Mouse (Mus musculus) adrenal gland, adult 10 weeks (tissue): ENCODE measurements around the gene Olfr1061. TPM values are rescaled to one million over a fixed set of nuclear protein-coding genes. Genes with fewer than 3 reads are reported as not detected.

ENCODE experiments used
- polyA plus RNA-seq: library from polyadenylated mRNA; stranded (reverse); fragments of 350-450 nt; fragmentation: Illumina TruSeq; extraction: RNeasy Lipid Tissue Mini Kit (QIAGEN cat#74804); gene quantifications from one replicate; pipeline ENCODE4 v1.2.3, GENCODE M21; 2014; ENCODE audit warnings: low read depth, low replicate concordance

Olfr1061 gene
- polyA plus RNA-seq: not detected

DNA sequence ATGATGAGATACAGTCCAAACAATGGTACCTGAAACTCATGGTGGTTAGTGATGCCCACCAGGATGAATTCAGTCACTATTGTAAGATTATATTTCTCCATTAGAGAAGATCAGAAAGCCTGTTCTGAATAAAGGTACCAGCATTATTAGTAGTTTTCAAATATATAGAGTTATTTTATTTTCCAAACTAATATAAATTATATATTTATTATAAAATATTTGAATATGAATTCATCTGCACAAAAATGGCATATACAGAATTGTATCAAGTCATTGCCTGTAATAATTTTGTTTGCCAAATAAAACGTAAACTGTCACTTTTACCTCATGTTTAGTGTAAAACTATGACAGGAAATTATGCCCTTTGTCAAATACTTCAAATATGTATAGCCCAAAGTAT is at the start of gene Olfr1061:
Olfr1061 (minus strand) TSS at position 101 of the 400 bp plus-strand sequence.

GRCm38 (mm10) chr2:86456169-86456568 is 42.3 kb upstream of the Olfr1061 start, which contains the start of gene Olfr1066:
Olfr1066 (minus strand) TSS chr2:86456269.

GRCm38 (mm10) chr2:86450491-86450890 is 36.6 kb upstream of the Olfr1061 start, which contains the start of gene Olfr1065:
Olfr1065 (minus strand) TSS chr2:86450591.

GRCm38 (mm10) chr2:86426649-86427048 is 12.8 kb upstream of the Olfr1061 start, which contains the start of gene Olfr1062:
Olfr1062 (minus strand) TSS chr2:86426749.

DNA sequence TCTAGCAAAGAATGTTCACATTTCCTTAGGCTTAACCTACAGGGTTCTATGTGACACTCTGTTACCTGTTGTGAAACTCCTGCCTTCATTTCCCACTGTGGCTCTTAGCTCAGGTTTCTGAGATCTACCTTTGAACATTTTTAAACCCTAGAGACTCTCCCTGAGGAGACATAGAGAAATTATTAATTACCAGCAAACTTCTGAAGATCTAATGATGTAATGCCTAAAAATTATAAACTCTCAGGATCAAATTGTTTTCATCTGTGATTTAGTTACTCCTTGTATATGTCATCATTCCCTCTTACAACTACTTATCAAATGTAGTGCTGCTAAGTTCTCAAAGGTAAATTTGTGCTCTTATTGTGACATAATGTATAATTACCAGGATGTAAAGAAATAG is 25.4 kb downstream of the Olfr1061 start, which contains the start of gene Olfr1058:
Olfr1058 (minus strand) TSS at position 101 of the 400 bp plus-strand sequence.

DNA sequence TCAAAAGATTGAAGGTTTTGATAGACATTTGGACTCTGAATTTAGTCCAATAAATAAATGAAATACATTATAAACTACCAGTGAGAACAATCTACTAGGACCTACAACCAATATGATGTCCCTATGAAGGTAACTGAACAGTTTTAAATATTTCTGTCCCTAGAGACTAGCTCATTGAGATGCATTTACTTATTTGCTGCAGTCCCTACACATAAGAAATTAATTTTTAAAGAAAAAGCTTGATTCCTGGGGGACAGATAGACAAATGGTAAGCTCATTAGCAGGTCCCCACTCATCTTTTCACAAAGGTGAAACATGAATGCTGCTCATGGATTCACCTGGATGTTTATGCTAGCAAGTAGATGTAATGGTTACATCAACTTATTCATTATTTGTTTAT is 35.6 kb downstream of the Olfr1061 start, which contains the start of gene Olfr1057:
Olfr1057 (minus strand) TSS at position 101 of the 400 bp plus-strand sequence.

Other genes with a start within 250 kb of the Olfr1061 start
- not detected for gene Olfr1043, start 246.5 kb downstream of the Olfr1061 start, polyA plus RNA-seq
- not detected for gene Olfr1044, start 236.2 kb downstream of the Olfr1061 start, polyA plus RNA-seq
- gene Olfr52, start 228.4 kb downstream of the Olfr1061 start, polyA plus RNA-seq: not detected
- not detected for gene Olfr1045, start 211.0 kb downstream of the Olfr1061 start, polyA plus RNA-seq
- gene Olfr1046, start 194.7 kb downstream of the Olfr1061 start, polyA plus RNA-seq: not detected
- gene Olfr1047, start 182.6 kb downstream of the Olfr1061 start, polyA plus RNA-seq: not detected
- gene Olfr1048, start 173.8 kb downstream of the Olfr1061 start, polyA plus RNA-seq: not detected
- gene Olfr1049, start 155.7 kb downstream of the Olfr1061 start, polyA plus RNA-seq: not detected
- gene Olfr1051, start 135.0 kb downstream of the Olfr1061 start, polyA plus RNA-seq: not detected
- not detected for gene Olfr1052, start 121.6 kb downstream of the Olfr1061 start, polyA plus RNA-seq
- gene Olfr1053, start 98.8 kb downstream of the Olfr1061 start, polyA plus RNA-seq: not detected
- gene Olfr1054, start 78.6 kb downstream of the Olfr1061 start, polyA plus RNA-seq: not detected
- not detected for gene Olfr1055, start 63.8 kb downstream of the Olfr1061 start, polyA plus RNA-seq
- not detected for gene Olfr1056, start 51.6 kb downstream of the Olfr1061 start, polyA plus RNA-seq
- gene Olfr1057, start 35.7 kb downstream of the Olfr1061 start, polyA plus RNA-seq: not detected
- not detected for gene Olfr1058, start 25.5 kb downstream of the Olfr1061 start, polyA plus RNA-seq
- gene Olfr1062, start 12.7 kb upstream of the Olfr1061 start, polyA plus RNA-seq: not detected
- gene Olfr1065, start 36.5 kb upstream of the Olfr1061 start, polyA plus RNA-seq: not detected
- gene Olfr1066, start 42.2 kb upstream of the Olfr1061 start, polyA plus RNA-seq: not detected
- gene Olfr228, start 73.3 kb upstream of the Olfr1061 start, polyA plus RNA-seq: not detected
- not detected for gene Olfr1076, start 94.4 kb upstream of the Olfr1061 start, polyA plus RNA-seq
- not detected for gene Olfr1079, start 128.4 kb upstream of the Olfr1061 start, polyA plus RNA-seq
- not detected for gene Olfr1080, start 144.2 kb upstream of the Olfr1061 start, polyA plus RNA-seq
- not detected for gene Olfr1082, start 184.9 kb upstream of the Olfr1061 start, polyA plus RNA-seq
- not detected for gene Olfr1084, start 225.7 kb upstream of the Olfr1061 start, polyA plus RNA-seq
- not detected for gene Olfr1085, start 248.0 kb upstream of the Olfr1061 start, polyA plus RNA-seq